Comparison of ENCODE assay signal across 18 mouse cellular contexts in genomic region chr4:58189281-58189680, GRCm38 (mm10).
"Had no signal": no experiment of that assay in that cellular context is flagged by ENCODE, and none has a peak within 500 bp of the region (broad histone marks: within the 10 kb centered on the region; RNA-seq: fewer than 3 reads in every experiment).

No protein-coding gene starts in this region.

- H3K36me3 ChIP-seq: kidney, embryonic 15.5 days; limb, embryonic 10.5 days; limb, embryonic 13.5 days; liver, embryonic 12.5 days; liver, embryonic 15.5 days; lung, embryonic 15.5 days had no signal

- ATAC-seq: liver, embryonic 12.5 days had no signal

- H3K27ac ChIP-seq: kidney, embryonic 15.5 days; layer of hippocampus, adult 2 months; limb, embryonic 10.5 days; limb, embryonic 13.5 days; liver, embryonic 12.5 days; liver, embryonic 15.5 days; lung, embryonic 15.5 days had no signal

- H3K9ac ChIP-seq: kidney, embryonic 15.5 days; limb, embryonic 13.5 days; liver, embryonic 12.5 days; liver, embryonic 15.5 days; lung, embryonic 15.5 days had no signal

- H3K9me3 ChIP-seq: kidney, embryonic 15.5 days; limb, embryonic 10.5 days; limb, embryonic 13.5 days; liver, embryonic 12.5 days; liver, embryonic 15.5 days; lung, embryonic 15.5 days; megakaryocyte, embryonic 14.5 days had no signal

- DNase-seq: kidney, adult 8-10 months; layer of hippocampus, adult 9-11 months; liver; lung, adult 18-20 months; lung, postnatal 10 days; lung, postnatal 36 days; midbrain, embryonic 14.5 days; thymus, adult 18-20 months; thymus, postnatal 36 days had no signal

- H3K4me1 ChIP-seq: limb, embryonic 13.5 days; liver, embryonic 12.5 days; liver, embryonic 15.5 days; megakaryocyte, embryonic 14.5 days had no signal

- H3K4me3 ChIP-seq: kidney, embryonic 15.5 days; layer of hippocampus, adult 2 months; limb, embryonic 10.5 days; limb, embryonic 13.5 days; liver, embryonic 12.5 days; liver, embryonic 15.5 days; lung, embryonic 15.5 days; megakaryocyte, embryonic 14.5 days had no signal

- H3K27me3 ChIP-seq: kidney, embryonic 15.5 days; limb, embryonic 13.5 days; liver, embryonic 12.5 days; liver, embryonic 15.5 days; lung, embryonic 15.5 days; megakaryocyte, embryonic 14.5 days had no signal

- H3K4me2 ChIP-seq: kidney, embryonic 15.5 days; limb, embryonic 13.5 days; liver, embryonic 12.5 days; liver, embryonic 15.5 days; lung, embryonic 15.5 days; midbrain, embryonic 11.5 days had no signal
